Mouse (Mus musculus) lung, embryonic 16.5 days (tissue): ENCODE results near the gene Crygs. TPM values are rescaled to one million over a fixed set of nuclear protein-coding genes. Genes with fewer than 3 reads are reported as not detected.
A peak's percentile ranks its signal among the peaks of the same experiment; 100 is the strongest.

Experiments
- ATAC-seq: fragments of 200-750 bp; cut with Nextera tagmentation; 2 replicates; pipeline ENCODE4 v1.8.0; 2017; ENCODE audit warnings: low read depth, mild to moderate bottlenecking, moderate library complexity
- H3K27ac ChIP-seq: fragments of 300-500 bp; sonication (generic); 2 replicates; pipeline ENCODE4 v1.5.1; 2014; ENCODE audit warnings: mild to moderate bottlenecking, control low read depth, low read length
- H3K27me3 ChIP-seq: fragments of 300-500 bp; sonication (generic); 2 replicates; pipeline ENCODE4 v1.6.1; 2014; ENCODE audit warnings: low read depth, low read length, mixed read lengths; ENCODE audit not compliant: control insufficient read depth, insufficient read depth
- H3K36me3 ChIP-seq: fragments of 300-500 bp; sonication (generic); 2 replicates; pipeline ENCODE4 v1.6.1; 2014; ENCODE audit warnings: low read length; ENCODE audit not compliant: control insufficient read depth, insufficient read depth
- H3K4me1 ChIP-seq: fragments of 300-500 bp; sonication (generic); replicated peaks from 2 replicates; pipeline ENCODE4 v1.6.1; 2014; ENCODE audit warnings: low read length, mixed read lengths; ENCODE audit not compliant: control insufficient read depth, insufficient read depth
- H3K4me2 ChIP-seq: fragments of 300-500 bp; sonication (generic); 2 replicates; pipeline ENCODE4 v1.6.1; 2014; ENCODE audit warnings: low read depth, low read length, control low read depth
- H3K4me3 ChIP-seq: fragments of 300-500 bp; sonication (generic); 2 replicates; pipeline ENCODE4 v1.5.1; 2014; ENCODE audit warnings: mild to moderate bottlenecking, low read length, control low read depth
- H3K9ac ChIP-seq: fragments of 300-500 bp; sonication (generic); 2 replicates; pipeline ENCODE4 v1.6.1; 2014; ENCODE audit warnings: low read length, control low read depth
- H3K9me3 ChIP-seq: fragments of 300-500 bp; sonication (generic); 2 replicates; pipeline ENCODE4 v1.6.1; 2016; ENCODE audit warnings: low read length; ENCODE audit not compliant: control insufficient read depth
- WGBS: fragments of 180-500 bp; shearing (Covaris S2); extraction: QIAGEN DNeasy Blood & Tissue Kit; methylation state at CpG from one replicate; pipeline ENCODE4 v1.1.7; 2014; 5-methylcytosine and 5-hydroxymethylcytosine counted together
- polyA plus RNA-seq: library from polyadenylated mRNA; unstranded; fragments of >200 nt; fragmentation: Nextera tagmentation; extraction: Ambion mirVana; gene quantifications from 2 replicates; pipeline ENCODE4 v1.2.1, GENCODE M21; 2015

Crygs gene
- polyA plus RNA-seq, 1 experiment from 2014 or later, result not detected

DNA sequence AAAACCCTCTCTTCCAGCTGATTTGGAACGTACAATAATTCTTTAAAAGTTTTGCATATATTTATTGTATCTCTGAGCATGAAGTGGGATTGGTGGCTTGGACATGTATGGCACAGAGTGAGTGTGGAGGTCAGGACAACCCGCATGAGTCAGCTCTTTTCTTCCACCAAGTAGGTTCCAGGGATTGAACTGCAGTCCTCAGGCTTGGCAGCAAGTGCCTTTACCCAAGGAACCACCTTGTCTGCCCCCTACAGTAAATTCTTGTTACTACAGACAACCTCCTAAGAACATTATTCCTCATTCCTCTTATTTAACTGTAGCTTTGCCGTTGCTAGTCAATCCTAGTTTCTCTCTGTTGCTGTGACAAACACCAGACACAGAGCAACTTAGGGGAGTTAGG, 44.0 kb downstream of the Crygs start:
- Histone ChIP-seq H3K4me3 (no peak overlapping the region), H3K4me1 (no peaks in the 10 kb centered on the region), H3K27me3 (no peaks in the 10 kb centered on the region), H3K9ac (no peak overlapping the region), H3K4me2 (no peak overlapping the region), H3K9me3 (no peaks in the 10 kb centered on the region), H3K36me3 (no peaks in the 10 kb centered on the region), H3K27ac (no peak overlapping the region)
- ATAC-seq, result no peak
- WGBS, result 86% methylated on average over 3 of the region's 3 CpGs

DNA sequence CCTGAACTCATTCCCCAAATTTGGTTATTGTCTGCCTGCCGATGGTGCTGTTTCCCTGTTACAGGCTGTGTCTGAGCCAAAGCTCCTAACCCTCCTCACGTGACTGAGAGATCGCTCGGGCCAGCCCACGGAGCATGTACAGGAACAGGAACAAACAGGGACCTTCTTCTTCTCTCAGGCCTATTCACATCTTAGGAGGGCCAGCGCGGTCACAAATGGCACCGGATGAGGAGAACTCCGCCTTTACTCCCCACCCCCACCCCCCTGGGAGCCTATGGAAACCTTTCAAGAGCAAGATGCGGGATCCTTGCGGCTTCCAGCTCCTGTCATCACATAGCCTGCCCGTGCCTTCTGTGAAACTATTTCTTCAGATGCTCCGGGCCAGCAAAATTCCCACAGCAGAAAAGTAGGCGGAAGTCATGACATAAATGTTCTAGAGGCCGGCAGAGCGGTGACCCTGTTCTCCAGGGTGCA, 44.6 kb downstream of the Crygs start:
- no peak for ATAC-seq
- H3K4me2 ChIP-seq, result no peak overlapping the region
- H3K27ac ChIP-seq, result peak overlapping the region; percentile 16; the same call in 1 of the 2 replicates
- no peaks in the 10 kb centered on the region for H3K4me1 ChIP-seq
- 65% methylated on average over 16 of the region's 16 CpGs for WGBS
- H3K4me3 ChIP-seq, result no peak overlapping the region
- no peak overlapping the region for H3K9ac ChIP-seq
- H3K9me3 ChIP-seq, result no peaks in the 10 kb centered on the region
- no peaks in the 10 kb centered on the region for H3K27me3 ChIP-seq
- no peaks in the 10 kb centered on the region for H3K36me3 ChIP-seq

DNA sequence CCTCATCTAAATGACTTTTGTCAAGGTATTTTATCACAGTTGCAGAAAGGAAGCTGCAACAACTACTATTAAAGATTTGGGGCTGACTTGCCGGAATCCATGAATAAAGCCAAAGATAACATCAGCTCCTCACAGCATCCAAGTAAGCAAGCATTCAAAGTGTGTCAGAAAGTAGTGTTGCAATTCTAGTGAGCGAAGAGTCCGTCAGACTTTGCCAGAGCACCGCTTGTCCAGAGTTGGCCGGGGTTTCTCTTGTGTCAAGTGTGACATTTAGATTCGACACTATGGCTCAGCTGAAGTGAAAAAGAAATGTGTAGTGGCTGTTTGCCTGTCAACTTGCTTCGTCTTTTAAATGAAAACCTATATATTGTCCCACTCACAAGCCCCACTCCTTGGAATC, 45.8 kb downstream of the Crygs start:
- no peaks in the 10 kb centered on the region for H3K27me3 ChIP-seq
- no peak for ATAC-seq
- H3K9ac ChIP-seq, result no peak overlapping the region
- no peak overlapping the region for H3K27ac ChIP-seq
- 78% methylated on average over 7 of the region's 7 CpGs for WGBS
- no peaks in the 10 kb centered on the region for H3K36me3 ChIP-seq
- no peaks in the 10 kb centered on the region for H3K4me1 ChIP-seq
- no peaks in the 10 kb centered on the region; the same call in 1 of the 2 replicates for H3K9me3 ChIP-seq
- H3K4me2 ChIP-seq, result no peak overlapping the region
- H3K4me3 ChIP-seq, result no peak overlapping the region

Other genes with a start within 250 kb of the Crygs start
- 1.2 and 1.3 TPM in 2 replicates for gene Dgkg, start 154.4 kb downstream of the Crygs start, polyA plus RNA-seq
- 26.7 and 27.4 TPM in 2 replicates for gene Tbccd1, start 46.1 kb upstream of the Crygs start, polyA plus RNA-seq
- 93.0 and 101 TPM in 2 replicates for gene Dnajb11, start 46.3 kb upstream of the Crygs start, polyA plus RNA-seq
- gene Ahsg, start 79.7 kb upstream of the Crygs start, polyA plus RNA-seq, result 8.9 and 74.9 TPM in 2 replicates
- not detected in 2 replicates for gene Fetub, start 106.8 kb upstream of the Crygs start, polyA plus RNA-seq
- gene Hrg, start 139.5 kb upstream of the Crygs start, polyA plus RNA-seq, result 0.16 TPM in 1 of 2 replicates, not detected in the other
- gene Kng2, start 217.9 kb upstream of the Crygs start, polyA plus RNA-seq, result 2.4 TPM in 1 of 2 replicates, not detected in the other
- 1.2 and 13.7 TPM in 2 replicates for gene Kng1, start 246.3 kb upstream of the Crygs start, polyA plus RNA-seq